Mouse (Mus musculus): Measurements from ENCODE around the gene Srl. TPM values are rescaled to one million over a fixed set of nuclear protein-coding genes. Genes with fewer than 3 reads are reported as not detected.

Srl gene
- polyA plus RNA-seq, 2 experiments, result 44.2 to 53.7 TPM

- H3K36me3 ChIP-seq (ENCODE audit: control insufficient read depth, insufficient read depth, low read length), result no peaks in the 10 kb centered on the region
- WGBS, result under 1% methylated on average over 16 of the region's 17 CpGs
- no peaks in the 10 kb centered on the region for H3K27me3 ChIP-seq (ENCODE audit: control insufficient read depth, insufficient read depth, low read length)
- H3K27ac ChIP-seq (replicated peaks; ENCODE audit: low read depth, low read length), result peak within 1 kb of the TSS; percentile 93
- H3K4me1 ChIP-seq (ENCODE audit: control insufficient read depth, insufficient read depth, low read length), result peaks cover 17% of the 10 kb centered on the region
- H3K9me3 ChIP-seq (ENCODE audit: control insufficient read depth, low read length), result no peaks in the 10 kb centered on the region
- peak; percentile 89 for DNase-seq (ENCODE audit: low spot score)
- peak within 1 kb of the TSS; percentile 77 for H3K9ac ChIP-seq (ENCODE audit: low read depth, low read length, severe bottlenecking)
- peak; percentile 60 for ATAC-seq (ENCODE audit: low FRiP score, low read depth)
- peak within 1 kb of the TSS; percentile 81 for H3K4me3 ChIP-seq (replicated peaks; ENCODE audit: low read length)
- no peak for TF ChIP-seq POLR2A (IDR thresholded peaks at IDR 0.05; ENCODE audit: borderline replicate concordance, extremely low read depth, insufficient read depth, insufficient read length)
- H3K4me2 ChIP-seq (replicated peaks; ENCODE audit: low read depth, low read length, severe bottlenecking), result peak within 1 kb of the TSS; percentile 78
These were observed 18.1 kb upstream of the Srl start, which contains the start of gene Tfap4 for GRCm38 (mm10) chr16:4559715-4560144. Gene Tfap4, minus strand, starts transcription at chr16:4559854.

GRCm38 (mm10) chr16:4558980-4559631 lies 17.5 kb upstream of the Srl start:
- peak overlapping the region; percentile 78 for H3K4me2 ChIP-seq (replicated peaks; ENCODE audit: low read depth, low read length, severe bottlenecking)
- H3K9ac ChIP-seq (ENCODE audit: low read depth, low read length, severe bottlenecking), result peak overlapping the region; percentile 77
- peak; percentile 29 for ATAC-seq (ENCODE audit: low FRiP score, low read depth)
- 0 out of 2 replicates have a peak, but pooled peaks have one; percentile 12 for TF ChIP-seq POLR2A (IDR thresholded peaks at IDR 0.05; ENCODE audit: borderline replicate concordance, extremely low read depth, insufficient read depth, insufficient read length)
- H3K36me3 ChIP-seq (ENCODE audit: control insufficient read depth, insufficient read depth, low read length), result no peaks in the 10 kb centered on the region
- H3K4me3 ChIP-seq (replicated peaks; ENCODE audit: low read length), result peak overlapping the region; percentile 81
- peak; percentile 40 for DNase-seq (ENCODE audit: low spot score)
- no peaks in the 10 kb centered on the region for H3K9me3 ChIP-seq (ENCODE audit: control insufficient read depth, low read length)
- H3K4me1 ChIP-seq (ENCODE audit: control insufficient read depth, insufficient read depth, low read length), result peaks cover 20% of the 10 kb centered on the region
- H3K27me3 ChIP-seq (ENCODE audit: control insufficient read depth, insufficient read depth, low read length), result no peaks in the 10 kb centered on the region
- WGBS, result 1% methylated on average over 41 of the region's 43 CpGs
- peak overlapping the region; percentile 93 for H3K27ac ChIP-seq (replicated peaks; ENCODE audit: low read depth, low read length)

DNA sequence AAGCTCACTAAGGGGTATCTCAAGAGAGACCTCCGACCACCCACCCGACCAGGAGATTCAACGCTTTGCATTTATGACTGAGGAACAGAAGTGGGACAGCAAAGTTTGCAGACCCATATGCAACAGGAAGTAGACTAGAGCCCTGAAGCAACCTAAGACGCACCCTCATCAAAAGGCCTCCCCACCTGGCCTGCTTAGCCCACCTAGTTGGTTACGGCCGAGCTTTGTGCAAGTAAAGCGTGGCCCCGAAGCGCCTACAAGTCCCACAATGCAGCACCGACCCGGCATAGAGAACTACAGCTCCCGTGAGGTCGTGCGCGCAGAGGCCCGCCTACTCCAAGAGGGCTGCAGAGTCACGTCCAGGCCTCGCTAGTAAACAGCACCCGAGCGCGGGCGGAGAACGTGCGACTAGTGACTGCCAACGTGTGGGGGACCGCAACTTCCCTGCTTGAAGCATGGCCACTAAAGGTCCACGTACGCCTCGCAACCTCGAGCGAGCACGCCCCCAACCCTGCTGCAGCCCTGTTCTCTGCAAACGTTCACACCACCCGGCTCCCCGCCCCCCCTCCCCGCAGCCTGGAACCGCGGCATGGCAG lies 16.9 kb upstream of the Srl start:
- peak; percentile 90 for ATAC-seq (ENCODE audit: low FRiP score, low read depth)
- WGBS, result under 1% methylated on average over 35 of the region's 38 CpGs
- TF ChIP-seq POLR2A (IDR thresholded peaks at IDR 0.05; ENCODE audit: borderline replicate concordance, extremely low read depth, insufficient read depth, insufficient read length), result peak; percentile 63; the same call in 1 of the 2 replicates

DNA sequence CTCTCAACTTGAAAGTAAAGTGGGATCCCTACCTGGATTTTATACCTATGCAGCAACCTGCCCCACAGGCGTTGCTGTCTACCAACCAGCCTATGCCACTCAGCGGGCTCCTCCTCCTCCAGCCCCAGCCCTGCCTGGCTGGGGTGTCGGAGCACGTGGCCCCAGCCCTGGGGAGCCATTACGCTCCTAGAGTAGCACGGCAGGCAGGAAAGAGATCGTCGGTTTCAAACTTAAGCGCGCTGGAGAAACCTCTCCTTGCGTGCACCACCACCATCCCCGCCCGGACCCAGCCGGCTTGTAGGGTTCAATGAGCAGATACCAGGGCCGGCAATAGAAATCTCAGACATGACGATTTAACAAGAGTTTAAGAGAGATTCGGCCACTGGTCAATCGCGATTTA lies 16.3 kb upstream of the Srl start:
- Histone ChIP-seq H3K27ac (replicated peaks; ENCODE audit: low read depth, low read length) (peak overlapping the region; percentile 93), H3K4me3 (replicated peaks; ENCODE audit: low read length) (peak overlapping the region; percentile 81), H3K27me3 (ENCODE audit: control insufficient read depth, insufficient read depth, low read length) (no peaks in the 10 kb centered on the region), H3K9me3 (ENCODE audit: control insufficient read depth, low read length) (no peaks in the 10 kb centered on the region), H3K4me2 (replicated peaks; ENCODE audit: low read depth, low read length, severe bottlenecking) (peak overlapping the region; percentile 78), H3K4me1 (ENCODE audit: control insufficient read depth, insufficient read depth, low read length) (peaks cover 31% of the 10 kb centered on the region), H3K36me3 (ENCODE audit: control insufficient read depth, insufficient read depth, low read length) (no peaks in the 10 kb centered on the region), H3K9ac (ENCODE audit: low read depth, low read length, severe bottlenecking) (peak overlapping the region; percentile 77)
- ATAC-seq (ENCODE audit: low FRiP score, low read depth) (0 out of 2 replicates have a peak, but pooled peaks have one; percentile 4), DNase-seq (ENCODE audit: low spot score) (peak; percentile 69)
- 0% methylated on average over 19 of the region's 19 CpGs for WGBS
- no peak for TF ChIP-seq POLR2A (IDR thresholded peaks at IDR 0.05; ENCODE audit: borderline replicate concordance, extremely low read depth, insufficient read depth, insufficient read length)

More for the DNA sequence above, 16.9 kb upstream of the Srl start:
- Histone ChIP-seq H3K9me3 (ENCODE audit: control insufficient read depth, low read length) (no peaks in the 10 kb centered on the region), H3K27ac (replicated peaks; ENCODE audit: low read depth, low read length) (peak overlapping the region; percentile 93), H3K4me2 (replicated peaks; ENCODE audit: low read depth, low read length, severe bottlenecking) (peak overlapping the region; percentile 78), H3K4me1 (ENCODE audit: control insufficient read depth, insufficient read depth, low read length) (peaks cover 26% of the 10 kb centered on the region), H3K36me3 (ENCODE audit: control insufficient read depth, insufficient read depth, low read length) (no peaks in the 10 kb centered on the region), H3K9ac (ENCODE audit: low read depth, low read length, severe bottlenecking) (peak overlapping the region; percentile 77), H3K4me3 (replicated peaks; ENCODE audit: low read length) (peak overlapping the region; percentile 81), H3K27me3 (ENCODE audit: control insufficient read depth, insufficient read depth, low read length) (no peaks in the 10 kb centered on the region)
- DNase-seq (ENCODE audit: low spot score), result peak; percentile 91

DNA sequence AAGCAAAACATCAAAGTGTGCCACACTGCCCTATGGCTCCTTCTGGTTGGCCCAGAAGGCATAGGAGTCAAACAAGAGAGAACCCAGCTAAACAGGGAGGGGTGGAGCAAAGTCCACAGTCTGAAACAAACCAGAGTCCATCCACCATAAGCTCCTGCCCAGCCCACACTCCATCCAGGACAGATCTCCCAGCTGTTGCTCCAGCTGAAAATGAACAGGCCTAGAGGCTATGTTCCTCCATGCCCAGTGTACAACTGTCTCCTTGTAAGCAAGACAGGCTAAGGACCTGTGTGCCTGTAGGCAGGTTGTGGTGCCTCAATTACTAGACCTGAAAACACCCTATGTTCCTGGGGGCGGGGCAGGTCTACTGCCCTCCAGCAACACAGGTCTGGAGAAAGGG lies 15.5 kb upstream of the Srl start:
- ATAC-seq (ENCODE audit: low FRiP score, low read depth) (no peak), DNase-seq (ENCODE audit: low spot score) (no peak)
- Histone ChIP-seq H3K27ac (replicated peaks; ENCODE audit: low read depth, low read length) (peak overlapping the region; percentile 93), H3K36me3 (ENCODE audit: control insufficient read depth, insufficient read depth, low read length) (no peaks in the 10 kb centered on the region), H3K27me3 (ENCODE audit: control insufficient read depth, insufficient read depth, low read length) (no peaks in the 10 kb centered on the region), H3K4me3 (replicated peaks; ENCODE audit: low read length) (peak overlapping the region; percentile 81; the same call in 1 of the 2 replicates), H3K4me2 (replicated peaks; ENCODE audit: low read depth, low read length, severe bottlenecking) (peak overlapping the region; percentile 78), H3K9ac (ENCODE audit: low read depth, low read length, severe bottlenecking) (no peak overlapping the region), H3K4me1 (ENCODE audit: control insufficient read depth, insufficient read depth, low read length) (peaks cover 40% of the 10 kb centered on the region), H3K9me3 (ENCODE audit: control insufficient read depth, low read length) (no peaks in the 10 kb centered on the region)
- 69% methylated on average over 1 of the region's 1 CpGs for WGBS
- TF ChIP-seq POLR2A (IDR thresholded peaks at IDR 0.05; ENCODE audit: borderline replicate concordance, extremely low read depth, insufficient read depth, insufficient read length), result no peak

Measured in limb, embryonic 14.5 days (tissue).